Mouse (Mus musculus): ENCODE measurements around the gene Tub. TPM values are rescaled to one million over a fixed set of nuclear protein-coding genes. Genes with fewer than 3 reads are reported as not detected.
A peak's percentile ranks its signal among the peaks of the same experiment; 100 is the strongest.

The Tub gene
- 100 to 1,000 TPM; 107 to 129 (median 115) TPM for total RNA-seq (2022)

DNA sequence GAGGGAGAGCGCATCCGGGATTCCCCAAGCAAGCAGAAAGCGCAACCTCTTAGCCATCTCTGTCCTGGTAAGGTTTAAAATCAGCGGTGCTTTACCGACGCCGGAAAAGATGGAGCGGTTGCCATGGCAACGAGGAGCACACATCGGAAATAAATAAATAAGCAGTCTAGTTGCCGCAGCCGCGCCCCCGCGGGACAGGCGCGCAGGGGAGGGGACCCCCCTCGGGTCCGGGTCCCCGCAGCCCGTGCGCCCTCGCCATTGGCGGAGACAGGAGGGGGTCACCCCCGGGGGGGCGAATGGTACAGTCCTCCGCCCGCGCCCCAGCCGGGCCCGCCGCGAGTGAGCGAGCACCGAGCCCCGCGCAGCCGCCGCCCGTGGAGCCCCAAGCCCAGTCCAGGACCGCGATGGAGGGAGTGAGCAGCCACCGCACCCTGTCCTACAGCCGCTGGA lies at the start of gene Tub:
Gene Tub, plus strand, starts transcription at position 27 of the 450 bp plus-strand sequence.
- peak in 1 of 2 experiments; percentile 87 for DNase-seq (ENCODE audit: low spot score in 2 of 2)

DNA sequence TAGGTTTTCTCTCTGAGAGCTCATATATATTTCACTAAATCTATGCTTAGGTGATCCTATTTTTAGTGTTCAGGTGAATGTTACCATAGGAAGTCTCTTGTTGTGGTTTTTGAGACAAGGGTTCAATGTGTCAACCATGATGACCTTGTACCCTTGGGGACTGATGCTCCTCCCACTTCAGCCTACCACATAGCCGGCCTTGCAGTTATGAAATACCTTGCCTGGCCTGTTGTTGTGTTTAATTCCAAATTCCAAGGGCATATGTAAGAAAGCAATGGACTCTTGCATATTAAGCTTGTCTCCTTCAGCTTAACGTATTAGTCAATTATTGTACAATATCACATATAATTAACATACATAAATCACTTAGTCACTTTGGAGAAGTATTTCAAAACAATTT lies 46.2 kb upstream of the Tub start:
- no peak for DNase-seq (ENCODE audit: low spot score in 2 of 2)

DNA sequence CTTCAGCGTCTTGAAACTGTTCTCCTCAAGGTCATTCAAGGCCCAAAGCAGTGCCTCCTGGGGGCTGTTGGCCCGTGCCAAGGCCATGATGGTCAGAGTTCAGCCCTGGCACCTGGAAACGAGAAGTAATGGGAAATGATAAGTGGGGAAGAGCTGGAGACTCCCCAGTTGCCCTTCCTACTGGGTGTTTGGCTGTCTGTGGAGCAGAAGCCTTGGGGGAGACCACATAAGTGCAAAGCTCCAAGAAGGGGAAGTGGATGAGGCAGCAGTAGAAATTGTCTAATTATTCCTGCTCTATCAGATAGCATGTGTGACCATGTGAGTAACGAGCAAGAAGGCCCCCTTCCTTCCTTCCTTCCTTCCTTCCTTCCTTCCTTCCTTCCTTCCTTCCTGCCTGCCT lies 23.1 kb upstream of the Tub start:
- no peak for DNase-seq (ENCODE audit: low spot score in 2 of 2)

- no peak for DNase-seq (ENCODE audit: low spot score in 2 of 2)
These were observed 21.6 kb upstream of the Tub start for GRCm38 (mm10) chr7:108928280-108929188.

DNA sequence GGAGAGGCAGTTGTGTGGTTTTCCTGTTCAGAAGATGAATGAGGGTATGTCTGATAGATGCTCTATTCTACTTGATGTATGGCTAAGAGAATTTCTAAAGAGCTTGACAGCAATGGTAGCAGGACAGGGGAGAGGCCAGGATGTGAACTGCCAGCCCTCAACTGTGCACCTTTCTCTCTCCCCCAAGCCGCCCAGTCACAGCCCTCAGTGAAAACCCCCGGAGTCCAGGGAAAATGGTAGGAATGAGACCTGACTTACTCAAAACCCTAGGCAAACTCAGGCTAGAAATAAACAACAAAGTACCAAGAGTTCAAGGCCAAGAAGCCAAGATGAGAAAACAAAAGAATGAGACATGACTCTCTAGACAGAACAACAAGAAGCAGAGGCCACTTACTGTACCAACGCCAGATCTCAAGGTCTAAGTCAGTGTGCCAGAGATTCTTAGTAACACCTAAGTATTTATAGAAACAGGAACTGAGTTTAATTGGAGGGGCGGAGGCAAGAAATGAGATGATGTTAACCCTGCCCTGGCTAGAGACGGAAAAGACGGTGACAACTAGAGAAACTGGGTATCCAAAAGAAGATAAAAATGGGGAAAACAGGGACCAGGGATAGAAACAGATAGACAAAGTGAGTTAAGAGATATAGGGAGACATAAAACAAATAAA lies 20.3 kb upstream of the Tub start, which contains the start of gene Nlrp10:
Gene Nlrp10, minus strand, starts transcription at position 453 of the 668 bp plus-strand sequence.
- no peak for DNase-seq (ENCODE audit: low spot score in 2 of 2)

GRCm38 (mm10) chr7:108933794-108934731 lies 16.1 kb upstream of the Tub start, which contains the start of gene Eif3f:
TSS of gene Eif3f (plus strand) at chr7:108934417.
- peak; percentile 94 to 97 for DNase-seq (ENCODE audit: low spot score in 2 of 2)

DNA sequence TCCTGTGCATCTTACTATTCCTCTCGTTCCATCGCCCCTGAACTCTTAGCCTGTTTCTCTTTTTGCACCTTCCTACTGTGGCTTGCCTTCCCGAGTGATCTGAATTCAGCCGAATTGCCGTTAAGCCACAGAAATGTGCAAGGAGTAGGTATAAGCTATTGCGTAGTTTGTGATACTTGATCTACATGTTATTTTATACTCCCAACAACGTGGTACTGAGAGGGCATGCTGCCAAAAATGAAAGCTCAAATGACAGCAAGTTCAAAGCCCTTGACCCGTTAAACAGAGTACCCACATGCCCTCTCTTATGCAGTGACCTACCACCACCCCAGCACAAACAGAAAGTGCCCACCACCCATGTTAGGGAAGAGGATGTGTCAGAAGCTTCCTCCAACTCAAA lies 15.3 kb upstream of the Tub start:
- DNase-seq (ENCODE audit: low spot score in 2 of 2) = no peak

GRCm38 (mm10) chr7:108935411-108935810 lies 14.7 kb upstream of the Tub start:
- DNase-seq (ENCODE audit: low spot score in 2 of 2) = no peak

GRCm38 (mm10) chr7:108936591-108936990 lies 13.5 kb upstream of the Tub start:
- DNase-seq (ENCODE audit: low spot score in 2 of 2) = no peak

DNA sequence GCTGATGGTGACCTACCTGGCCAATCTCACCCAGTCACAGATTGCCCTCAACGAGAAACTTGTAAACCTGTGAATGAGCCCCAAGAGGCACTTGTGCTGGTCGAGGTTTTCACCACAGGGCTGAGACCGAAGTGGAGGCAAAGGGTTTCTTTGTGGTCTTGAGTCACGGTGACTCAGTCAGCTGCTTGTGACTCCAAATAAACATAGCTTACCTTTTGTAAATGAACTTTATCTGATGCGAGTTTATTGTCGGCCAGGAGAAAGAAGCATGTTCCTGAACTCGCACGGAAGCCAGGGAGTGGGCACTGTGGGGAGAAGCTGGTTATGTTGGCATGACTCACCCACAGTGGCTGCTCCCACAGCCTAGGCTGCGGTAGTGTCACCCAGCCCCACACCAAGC lies 8.7 kb upstream of the Tub start:
- no peak for DNase-seq (ENCODE audit: low spot score in 2 of 2)

DNA sequence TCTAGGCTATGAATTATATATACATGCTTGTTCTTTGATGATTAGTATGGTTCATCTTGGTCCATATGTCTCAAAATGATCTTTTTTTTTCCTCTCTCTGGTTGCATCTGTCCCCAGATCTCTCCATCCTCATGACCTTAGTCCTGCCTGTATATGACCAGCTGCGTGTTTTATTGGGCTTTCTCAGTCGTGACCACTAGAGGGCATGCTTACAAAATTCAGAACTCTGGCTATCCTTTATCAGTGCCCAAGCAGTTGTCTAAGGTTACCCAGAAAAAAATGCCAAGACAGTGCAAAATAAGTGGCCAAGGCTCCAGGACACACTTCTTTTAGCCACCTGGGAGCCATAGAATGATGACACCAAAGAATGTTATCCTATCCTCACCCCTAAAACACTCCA lies 6.1 kb upstream of the Tub start:
- no peak for DNase-seq (ENCODE audit: low spot score in 2 of 2)

DNA sequence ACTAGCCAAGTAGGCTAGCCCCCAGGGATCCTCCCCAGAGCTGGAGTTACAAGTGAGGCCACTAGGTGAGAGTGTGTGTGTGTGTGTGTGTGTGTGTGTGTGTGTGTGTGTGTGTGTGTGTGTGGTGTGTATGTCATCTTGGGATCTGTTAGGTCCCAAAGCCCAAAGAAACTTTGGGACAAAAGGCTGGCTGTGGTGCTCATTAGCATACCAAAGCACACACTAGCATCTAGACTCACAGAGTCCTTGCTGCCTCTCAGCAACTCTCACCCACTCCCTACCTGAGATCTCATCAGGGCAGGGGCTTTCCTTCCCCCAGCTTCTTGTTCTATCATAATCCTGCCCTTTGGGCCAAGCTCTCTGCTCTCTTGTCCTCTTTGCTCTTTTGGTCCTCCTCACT lies 1.5 kb upstream of the Tub start:
- no peak for DNase-seq (ENCODE audit: low spot score in 2 of 2)

DNA sequence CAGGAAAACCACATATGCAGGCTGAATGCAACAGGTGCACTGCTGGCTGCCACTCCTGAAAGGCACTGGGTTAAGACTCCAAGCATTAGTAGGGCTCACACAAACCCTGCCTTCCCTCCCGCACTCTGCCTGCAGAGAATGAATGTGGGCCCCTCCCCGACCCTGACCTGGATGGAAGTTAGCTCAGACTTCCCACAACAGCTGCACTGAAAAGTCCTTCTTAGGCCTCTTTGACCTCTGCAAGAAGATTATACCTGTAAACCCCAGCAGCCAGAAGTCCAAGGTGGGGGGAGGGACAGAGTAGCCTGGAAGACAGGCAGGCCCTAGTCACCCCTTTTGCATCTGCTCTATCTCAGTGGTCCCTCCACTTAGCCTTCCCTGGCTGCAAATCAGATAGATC lies 837 bp upstream of the Tub start:
- DNase-seq (ENCODE audit: low spot score in 2 of 2) = no peak

- DNase-seq (ENCODE audit: low spot score in 2 of 2) = peak; percentile 74 to 75
These were observed 709 bp downstream of the Tub start for GRCm38 (mm10) chr7:108950762-108951331.

- no peak for DNase-seq (ENCODE audit: low spot score in 2 of 2)
These were observed 2.7 kb downstream of the Tub start for GRCm38 (mm10) chr7:108952801-108953200.

GRCm38 (mm10) chr7:108954185-108954584 lies 4.0 kb downstream of the Tub start:
- DNase-seq (ENCODE audit: low spot score in 2 of 2) = no peak

DNA sequence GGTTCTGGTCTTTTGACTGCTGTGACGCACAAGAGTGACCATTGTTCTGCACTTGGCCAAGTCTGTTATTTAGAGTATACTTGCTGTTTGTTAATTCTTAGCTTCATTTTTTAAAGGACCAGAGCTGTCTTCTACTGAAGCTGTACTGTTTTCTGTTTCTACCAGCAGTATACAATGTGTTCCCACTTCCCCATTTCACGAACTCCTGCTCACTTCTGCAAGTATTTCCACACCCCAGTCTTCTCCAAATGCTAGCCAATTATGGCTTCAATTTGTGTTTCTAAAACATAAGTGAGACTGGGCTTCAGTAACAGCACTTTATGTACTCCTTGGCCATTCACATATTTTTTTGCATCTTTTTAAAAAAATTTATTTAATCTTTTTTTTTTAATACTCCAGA lies 7.6 kb downstream of the Tub start:
- no peak for DNase-seq (ENCODE audit: low spot score in 2 of 2)

DNA sequence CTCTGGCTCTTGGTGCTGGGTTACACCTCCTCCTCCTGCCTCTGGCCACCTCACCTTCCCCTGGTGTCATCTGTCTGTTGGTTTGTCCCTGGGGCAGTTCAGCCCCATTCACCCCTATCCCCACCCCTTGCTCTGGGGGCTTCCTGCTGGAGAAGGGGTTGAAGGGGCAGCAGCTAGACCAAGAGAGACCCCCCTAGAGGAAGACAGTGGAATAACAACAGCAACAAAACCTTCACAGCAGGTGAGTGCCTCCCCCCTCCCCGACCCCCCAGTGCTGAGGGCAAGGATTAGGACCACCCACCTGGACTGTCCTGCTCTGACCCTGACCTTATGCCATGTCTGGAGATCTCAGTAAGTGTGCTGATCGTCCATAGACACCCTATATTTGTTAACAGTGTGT lies 15.8 kb downstream of the Tub start:
- no peak for DNase-seq (ENCODE audit: low spot score in 2 of 2)

DNA sequence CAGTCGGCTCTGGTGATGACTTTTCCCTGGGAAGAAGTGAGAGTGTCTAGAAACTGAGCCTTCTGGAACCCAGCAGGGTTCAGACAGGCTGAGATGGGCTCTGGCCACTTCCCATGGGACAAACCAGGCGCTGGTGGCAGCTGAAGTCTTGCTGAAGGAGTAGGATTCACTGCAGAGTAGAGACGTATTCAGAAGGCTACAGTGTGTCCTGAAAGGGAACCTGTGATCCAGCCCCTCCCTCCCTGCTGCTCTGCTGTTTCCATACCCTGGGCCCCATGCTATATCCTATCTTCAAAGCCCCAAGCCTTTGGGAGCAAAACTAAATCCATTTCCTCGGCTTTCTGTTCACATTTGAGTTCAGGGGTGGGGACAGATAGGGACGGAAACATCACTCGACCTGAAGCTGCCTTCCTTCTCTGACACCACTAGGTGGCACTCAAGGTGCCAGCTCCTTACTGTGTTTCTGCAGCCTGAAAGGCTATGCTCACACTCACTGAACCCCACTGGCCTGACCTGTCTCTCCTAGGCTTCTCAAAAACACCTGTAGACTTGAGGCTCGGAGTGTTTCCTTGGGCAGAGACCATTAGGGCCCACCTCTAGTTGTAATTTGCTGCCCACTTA lies 16.7 kb downstream of the Tub start:
- no peak for DNase-seq (ENCODE audit: low spot score in 2 of 2)

DNA sequence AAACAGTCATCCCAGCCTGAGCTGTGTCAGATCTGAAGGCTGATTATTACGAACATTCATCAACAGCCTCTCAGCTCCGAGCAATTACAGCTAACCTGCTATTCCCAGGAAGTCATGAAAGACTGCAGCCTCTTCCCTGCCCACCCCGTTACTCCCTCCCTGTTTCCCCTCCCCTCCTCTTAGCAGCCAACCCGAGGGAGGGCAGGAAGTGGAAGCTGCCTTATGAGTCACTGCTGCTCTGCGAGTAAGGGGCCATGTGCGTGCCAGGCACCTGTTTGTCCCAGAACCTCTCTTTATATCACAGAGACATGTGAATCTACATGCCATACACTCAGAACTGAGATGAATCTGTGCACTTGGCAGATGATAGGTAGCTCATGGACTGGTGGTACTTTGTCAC lies 18.1 kb downstream of the Tub start:
- no peak for DNase-seq (ENCODE audit: low spot score in 2 of 2)

GRCm38 (mm10) chr7:108972273-108972672 lies 22.1 kb downstream of the Tub start:
- DNase-seq (ENCODE audit: low spot score in 2 of 2) = no peak
